ENCODE assay signal across 9 mouse cellular contexts in genomic region chr17:56251136-56251829, GRCm38 (mm10). TPM values are rescaled to one million over a fixed set of nuclear protein-coding genes. Genes with fewer than 3 reads are reported as not detected.
DNase-seq lines count a peak whose midpoint lies in the region; ATAC-seq and TF ChIP-seq lines count a peak whose summit lies in the region.
"Had no signal": no experiment of that assay in that cellular context is flagged by ENCODE, and none has a peak within 500 bp of the region (broad histone marks: within the 10 kb centered on the region; RNA-seq: fewer than 3 reads in every experiment).

No protein-coding gene starts in this region.

- ATAC-seq in liver, embryonic 12.5 days = no peak
- no peak for ATAC-seq in intestine, postnatal 0 days
- ATAC-seq in limb, embryonic 11.5 days (ENCODE audit: insufficient number of reproducible peaks, low FRiP score, low TSS enrichment, low read depth) = no peak
- peak; percentile 47 for ATAC-seq in midbrain, embryonic 16.5 days

- H3K4me2 ChIP-seq in liver, embryonic 12.5 days = no peak overlapping the region
- H3K4me2 ChIP-seq in intestine, postnatal 0 days (replicated peaks; ENCODE audit: low read depth) = no peak overlapping the region
- H3K4me2 ChIP-seq in limb, embryonic 11.5 days (ENCODE audit: low read depth, severe bottlenecking) = no peak overlapping the region
- H3K4me2 ChIP-seq in midbrain, embryonic 16.5 days (ENCODE audit: low read length) = peak overlapping the region; percentile 49
- H3K4me2 ChIP-seq: stomach, embryonic 15.5 days had no signal

- TF ChIP-seq CTCF in intestine, postnatal 0 days (IDR thresholded peaks at IDR 0.05; ENCODE audit: low read depth) = peak; percentile 78

- DNase-seq in liver = peak; percentile 66
- DNase-seq in brain, adult 2 months (ENCODE audit: low read depth, low spot score) = peak; percentile 92
- peak; percentile 70 for DNase-seq in forelimb bud, embryonic 11.5 days (ENCODE audit: low read depth, low spot score)
- DNase-seq in limb, embryonic 11.5 days (ENCODE audit: low spot score) = peak; percentile 82
- peak; percentile 70 to 86 for DNase-seq in spleen, postnatal 4 days (ENCODE audit: low spot score in 2 of 2)

- H3K36me3 ChIP-seq in liver, embryonic 12.5 days = no peaks in the 10 kb centered on the region
- H3K36me3 ChIP-seq in intestine, postnatal 0 days (ENCODE audit: control insufficient read depth, insufficient read depth) = no peaks in the 10 kb centered on the region
- H3K36me3 ChIP-seq in limb, embryonic 11.5 days (ENCODE audit: control insufficient read depth, insufficient read depth, low read length) = no peaks in the 10 kb centered on the region
- no peaks in the 10 kb centered on the region for H3K36me3 ChIP-seq in midbrain, embryonic 16.5 days (ENCODE audit: control insufficient read depth, insufficient read depth, low read length)
- H3K36me3 ChIP-seq: stomach, embryonic 15.5 days had no signal

- H3K4me3 ChIP-seq in liver, embryonic 12.5 days = no peak overlapping the region
- no peak overlapping the region for H3K4me3 ChIP-seq in intestine, postnatal 0 days (ENCODE audit: low read depth, low read length)
- H3K4me3 ChIP-seq in limb, embryonic 11.5 days (ENCODE audit: low read depth, low read length) = no peak overlapping the region
- no peak overlapping the region for H3K4me3 ChIP-seq in midbrain, embryonic 16.5 days (ENCODE audit: low read depth, low read length)
- H3K4me3 ChIP-seq: stomach, embryonic 15.5 days had no signal

- peaks cover 8% of the 10 kb centered on the region for H3K4me1 ChIP-seq in liver, embryonic 12.5 days
- no peaks in the 10 kb centered on the region for H3K4me1 ChIP-seq in intestine, postnatal 0 days (replicated peaks; ENCODE audit: control insufficient read depth, insufficient read depth, low read length)
- peaks cover 5% of the 10 kb centered on the region; the same call in 1 of the 2 replicates for H3K4me1 ChIP-seq in limb, embryonic 11.5 days (ENCODE audit: control insufficient read depth, insufficient read depth, low read length)
- H3K4me1 ChIP-seq in midbrain, embryonic 16.5 days (ENCODE audit: control insufficient read depth, insufficient read depth, low read length) = peaks cover 17% of the 10 kb centered on the region

- no peaks in the 10 kb centered on the region for H3K9me3 ChIP-seq in liver, embryonic 12.5 days (replicated peaks)
- H3K9me3 ChIP-seq in intestine, postnatal 0 days (ENCODE audit: control insufficient read depth) = no peaks in the 10 kb centered on the region
- no peaks in the 10 kb centered on the region for H3K9me3 ChIP-seq in limb, embryonic 11.5 days (ENCODE audit: control insufficient read depth, low read length)
- H3K9me3 ChIP-seq in midbrain, embryonic 16.5 days (replicated peaks; ENCODE audit: control insufficient read depth, low read length, poor library complexity, severe bottlenecking) = no peaks in the 10 kb centered on the region
- H3K9me3 ChIP-seq: stomach, embryonic 15.5 days had no signal

- H3K27ac ChIP-seq in liver, embryonic 12.5 days = no peak overlapping the region
- H3K27ac ChIP-seq in intestine, postnatal 0 days (ENCODE audit: low read depth, low read length) = no peak overlapping the region
- 0 out of 2 replicates have a peak overlapping the region, but pooled peaks have one; percentile 2 for H3K27ac ChIP-seq in limb, embryonic 11.5 days (replicated peaks; ENCODE audit: low read depth, low read length)
- peak overlapping the region; percentile 88 for H3K27ac ChIP-seq in midbrain, embryonic 16.5 days (ENCODE audit: low read length)
- H3K27ac ChIP-seq: stomach, embryonic 15.5 days had no signal

- WGBS in liver, embryonic 12.5 days (ENCODE audit: insufficient replicate concordance) = 6% methylated on average over 6 of the region's 6 CpGs
- 22% methylated on average over 6 of the region's 6 CpGs for WGBS in intestine, postnatal 0 days
- WGBS in limb, embryonic 11.5 days = 27% methylated on average over 6 of the region's 6 CpGs
- 19% methylated on average over 6 of the region's 6 CpGs for WGBS in midbrain, embryonic 16.5 days

- peaks cover 2% of the 10 kb centered on the region; the same call in 1 of the 2 replicates for H3K27me3 ChIP-seq in liver, embryonic 12.5 days (replicated peaks)
- no peaks in the 10 kb centered on the region for H3K27me3 ChIP-seq in intestine, postnatal 0 days (replicated peaks; ENCODE audit: control insufficient read depth, insufficient read depth, low read length)
- H3K27me3 ChIP-seq in limb, embryonic 11.5 days (ENCODE audit: control insufficient read depth, insufficient read depth, low read length) = no peaks in the 10 kb centered on the region
- no peaks in the 10 kb centered on the region for H3K27me3 ChIP-seq in midbrain, embryonic 16.5 days (ENCODE audit: control insufficient read depth, insufficient read depth, low read depth, low read length)
- H3K27me3 ChIP-seq: stomach, embryonic 15.5 days had no signal

- no peak overlapping the region for H3K9ac ChIP-seq in liver, embryonic 12.5 days
- no peak overlapping the region for H3K9ac ChIP-seq in intestine, postnatal 0 days (ENCODE audit: low read depth, low read length)
- no peak overlapping the region for H3K9ac ChIP-seq in limb, embryonic 11.5 days (ENCODE audit: low read length)
- H3K9ac ChIP-seq in midbrain, embryonic 16.5 days (ENCODE audit: low read depth, low read length) = peak overlapping the region; percentile 38; the same call in 1 of the 2 replicates
- H3K9ac ChIP-seq: stomach, embryonic 15.5 days had no signal

RNA-seq across cellular contexts. Expression of gene Fem1a, which starts 5.3 kb away (rescaled TPM):
- 10.2 and 10.7 TPM in 2 replicates for polyA plus RNA-seq in liver, embryonic 12.5 days (2016; fragmentation: Nextera tagmentation; extraction: Ambion mirVana)
- 7.0 and 8.0 TPM in 2 replicates for polyA plus RNA-seq in intestine, postnatal 0 days (2015; fragmentation: Nextera tagmentation; extraction: Ambion mirVana)
- polyA plus RNA-seq in limb, embryonic 11.5 days (2014; fragmentation: Nextera tagmentation; extraction: Ambion mirVana) = 12.5 and 12.8 TPM in 2 replicates
- 15.5 and 18.2 TPM in 2 replicates for polyA plus RNA-seq in midbrain, embryonic 16.5 days (2015; fragmentation: Nextera tagmentation; extraction: Ambion mirVana)

RNA-seq across cellular contexts. Expression of gene Ticam1, which starts 25.3 kb away (rescaled TPM):
- 3.8 and 4.1 TPM in 2 replicates for polyA plus RNA-seq in liver, embryonic 12.5 days (2016; fragmentation: Nextera tagmentation; extraction: Ambion mirVana)
- polyA plus RNA-seq in intestine, postnatal 0 days (2015; fragmentation: Nextera tagmentation; extraction: Ambion mirVana) = 15.8 and 16.0 TPM in 2 replicates
- 3.2 and 3.8 TPM in 2 replicates for polyA plus RNA-seq in limb, embryonic 11.5 days (2014; fragmentation: Nextera tagmentation; extraction: Ambion mirVana)
- polyA plus RNA-seq in midbrain, embryonic 16.5 days (2015; fragmentation: Nextera tagmentation; extraction: Ambion mirVana) = 1.3 TPM in 2 replicates

RNA-seq across cellular contexts. Expression of gene Dpp9, which starts 32.6 kb away (rescaled TPM):
- 27.1 and 28.5 TPM in 2 replicates for polyA plus RNA-seq in liver, embryonic 12.5 days (2016; fragmentation: Nextera tagmentation; extraction: Ambion mirVana)
- 10.6 and 12.0 TPM in 2 replicates for polyA plus RNA-seq in intestine, postnatal 0 days (2015; fragmentation: Nextera tagmentation; extraction: Ambion mirVana)
- 34.3 and 37.0 TPM in 2 replicates for polyA plus RNA-seq in limb, embryonic 11.5 days (2014; fragmentation: Nextera tagmentation; extraction: Ambion mirVana)
- 24.2 and 25.4 TPM in 2 replicates for polyA plus RNA-seq in midbrain, embryonic 16.5 days (2015; fragmentation: Nextera tagmentation; extraction: Ambion mirVana)

RNA-seq across cellular contexts. Expression of gene Plin3, which starts 41.4 kb away (rescaled TPM):
- polyA plus RNA-seq in liver, embryonic 12.5 days (2016; fragmentation: Nextera tagmentation; extraction: Ambion mirVana) = 28.3 and 30.2 TPM in 2 replicates
- polyA plus RNA-seq in intestine, postnatal 0 days (2015; fragmentation: Nextera tagmentation; extraction: Ambion mirVana) = 521 and 545 TPM in 2 replicates
- 58.7 and 66.0 TPM in 2 replicates for polyA plus RNA-seq in limb, embryonic 11.5 days (2014; fragmentation: Nextera tagmentation; extraction: Ambion mirVana)
- 10.7 and 12.3 TPM in 2 replicates for polyA plus RNA-seq in midbrain, embryonic 16.5 days (2015; fragmentation: Nextera tagmentation; extraction: Ambion mirVana)

RNA-seq across cellular contexts. Expression of gene Arrdc5, which starts 48.8 kb away (rescaled TPM):
- not detected in 2 replicates for polyA plus RNA-seq in liver, embryonic 12.5 days (2016; fragmentation: Nextera tagmentation; extraction: Ambion mirVana)
- polyA plus RNA-seq in intestine, postnatal 0 days (2015; fragmentation: Nextera tagmentation; extraction: Ambion mirVana) = not detected in 2 replicates
- not detected in 2 replicates for polyA plus RNA-seq in limb, embryonic 11.5 days (2014; fragmentation: Nextera tagmentation; extraction: Ambion mirVana)
- not detected in 2 replicates for polyA plus RNA-seq in midbrain, embryonic 16.5 days (2015; fragmentation: Nextera tagmentation; extraction: Ambion mirVana)
- polyA plus RNA-seq: stomach, embryonic 15.5 days had no signal

Comparison
In these comparisons a context has a peak if more than half of its experiments do, and no peak if none do; other contexts are left out.
1. H3K27ac ChIP-seq: peak in limb, embryonic 11.5 days (single experiment) and midbrain, embryonic 16.5 days (single experiment); none in liver, embryonic 12.5 days (single experiment) and intestine, postnatal 0 days (single experiment).
2. Peak in every context shown above with its lines, with median percentiles within 50 percentile points of each other: DNase-seq.